Mouse (Mus musculus) brown adipose tissue, adult 24 weeks (tissue): Measurements from ENCODE around the gene Kif5a. TPM values are rescaled to one million over a fixed set of nuclear protein-coding genes. Genes with fewer than 3 reads are reported as not detected.
A peak's percentile ranks its signal among the peaks of the same experiment; 100 is the strongest.

Experiments
- H3K27ac ChIP-seq: fragments of 200-500 bp; replicated peaks from 2 replicates; pipeline ENCODE4 v1.5.1; 2012; ENCODE audit warnings: low read depth, mild to moderate bottlenecking, low read length
- H3K4me1 ChIP-seq: fragments of 200-500 bp; 2 replicates; pipeline ENCODE4 v1.6.1; 2012; ENCODE audit warnings: low read length, mixed read lengths; ENCODE audit not compliant: control insufficient read depth, insufficient read depth, insufficient read length
- H3K4me3 ChIP-seq: fragments of 200-500 bp; 2 replicates; pipeline ENCODE4 v1.5.1; 2012; ENCODE audit warnings: low read depth, mild to moderate bottlenecking, low read length, moderate library complexity; ENCODE audit not compliant: insufficient read depth
- polyA plus RNA-seq: library from polyadenylated mRNA; stranded (reverse); fragments of >200 nt; gene quantifications from 2 replicates; pipeline ENCODE4 v1.2.4, GENCODE M21; 2012; ENCODE audit not compliant: missing spikeins, insufficient read depth, insufficient read length

The Kif5a gene
- polyA plus RNA-seq, 1 experiment, result 0.99 TPM

DNA sequence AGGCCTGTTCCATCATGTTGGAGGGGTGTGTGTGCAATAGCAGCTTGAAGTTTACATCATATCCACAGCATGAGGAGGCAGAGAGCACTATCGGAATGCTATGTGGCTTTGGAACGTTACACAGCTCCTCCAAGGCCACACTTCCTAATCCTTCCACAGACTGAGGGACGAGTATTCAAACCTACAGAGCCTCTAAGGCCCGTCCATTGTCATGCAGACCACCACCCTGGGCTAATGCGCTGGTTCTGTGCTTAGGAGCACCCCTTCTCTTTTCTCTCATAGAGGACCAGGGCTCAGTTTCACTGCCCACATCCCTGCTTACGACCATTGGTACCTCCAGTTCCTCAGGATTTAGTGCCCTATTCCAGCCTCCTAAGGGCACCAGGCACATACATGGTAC lies 37.9 kb downstream of the Kif5a start:
- no peaks in the 10 kb centered on the region for H3K4me1 ChIP-seq
- no peak overlapping the region for H3K27ac ChIP-seq
- H3K4me3 ChIP-seq, result no peak overlapping the region

DNA sequence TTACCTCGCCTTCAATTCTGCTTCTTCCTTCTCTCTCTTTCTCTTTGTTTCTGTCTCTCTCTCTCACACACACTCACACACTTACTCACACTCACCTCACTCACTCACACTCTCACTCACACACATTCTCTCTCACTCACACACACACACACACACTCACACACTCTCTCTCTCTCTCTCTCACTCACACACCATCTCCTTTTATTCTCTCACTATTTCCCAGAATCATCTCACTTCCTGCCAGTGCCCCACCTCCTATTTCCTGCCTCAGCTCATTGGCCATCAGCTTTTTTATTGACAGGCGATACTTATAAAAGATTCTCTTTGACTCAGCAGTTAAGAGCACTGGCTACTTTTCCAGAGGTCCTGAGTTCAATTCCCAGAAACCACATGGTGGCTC lies 44.8 kb downstream of the Kif5a start:
- Histone ChIP-seq H3K4me3 (no peak overlapping the region), H3K27ac (no peak overlapping the region), H3K4me1 (no peaks in the 10 kb centered on the region)

DNA sequence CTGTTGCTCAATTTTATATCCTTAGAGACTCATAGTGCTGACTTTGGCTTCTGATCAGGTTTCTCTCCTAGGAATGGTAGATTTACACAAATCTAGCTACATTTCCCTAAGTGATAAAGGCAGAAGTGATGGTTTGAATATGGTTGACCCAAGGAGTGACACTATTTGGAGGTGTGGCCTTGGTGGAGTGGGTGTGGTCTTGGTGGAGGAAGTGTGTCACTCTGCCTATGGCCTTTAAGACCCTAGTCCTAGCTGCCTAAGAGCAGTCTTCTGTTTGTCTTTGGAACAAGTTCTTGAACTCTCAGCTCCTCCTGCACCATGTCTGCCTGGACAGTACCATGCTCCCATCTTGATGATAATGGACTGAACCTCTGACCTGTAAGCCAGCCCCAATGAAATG lies 46.0 kb downstream of the Kif5a start:
- no peaks in the 10 kb centered on the region for H3K4me1 ChIP-seq
- H3K27ac ChIP-seq, result no peak overlapping the region
- H3K4me3 ChIP-seq, result no peak overlapping the region

DNA sequence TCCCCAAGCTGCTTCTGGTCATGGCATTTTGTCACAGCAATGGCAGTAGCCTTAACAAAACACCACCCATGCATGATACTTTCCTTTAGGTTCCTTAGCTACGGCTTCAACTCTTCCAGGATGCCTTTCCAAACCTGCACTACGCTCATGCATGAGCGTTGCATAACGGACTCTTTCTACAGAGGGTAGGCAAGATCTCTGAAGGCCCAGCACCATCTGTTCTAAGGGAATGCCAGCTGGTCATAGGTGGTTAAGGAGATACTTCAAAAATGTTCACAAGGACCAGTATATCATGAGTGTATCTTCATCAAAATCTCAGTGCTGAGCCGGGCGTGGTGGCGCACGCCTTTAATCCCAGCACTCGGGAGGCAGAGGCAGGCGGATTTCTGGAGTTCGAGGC lies 46.7 kb downstream of the Kif5a start:
- H3K4me3 ChIP-seq, result no peak overlapping the region
- no peak overlapping the region for H3K27ac ChIP-seq
- H3K4me1 ChIP-seq, result no peaks in the 10 kb centered on the region

DNA sequence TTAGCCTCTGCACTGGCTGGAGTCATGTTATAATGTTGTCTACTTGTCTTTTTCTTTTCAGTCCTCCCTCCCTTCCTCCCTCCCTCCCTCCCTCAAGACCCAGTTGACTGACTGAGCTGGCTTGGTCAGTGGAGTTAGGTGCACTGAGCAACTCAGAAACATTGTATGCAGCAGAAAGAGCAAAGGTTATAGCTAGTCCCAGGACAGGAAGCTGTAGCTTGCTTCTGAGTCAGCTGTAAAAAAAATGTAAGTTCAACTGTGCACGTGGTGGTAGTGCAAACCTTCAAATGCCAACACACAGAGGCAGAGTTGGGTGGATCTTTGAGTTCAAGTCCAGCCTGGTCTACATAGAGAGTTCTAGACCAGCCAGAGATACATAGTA lies 48.7 kb downstream of the Kif5a start:
- no peak overlapping the region for H3K27ac ChIP-seq
- H3K4me1 ChIP-seq, result no peaks in the 10 kb centered on the region
- H3K4me3 ChIP-seq, result no peak overlapping the region

DNA sequence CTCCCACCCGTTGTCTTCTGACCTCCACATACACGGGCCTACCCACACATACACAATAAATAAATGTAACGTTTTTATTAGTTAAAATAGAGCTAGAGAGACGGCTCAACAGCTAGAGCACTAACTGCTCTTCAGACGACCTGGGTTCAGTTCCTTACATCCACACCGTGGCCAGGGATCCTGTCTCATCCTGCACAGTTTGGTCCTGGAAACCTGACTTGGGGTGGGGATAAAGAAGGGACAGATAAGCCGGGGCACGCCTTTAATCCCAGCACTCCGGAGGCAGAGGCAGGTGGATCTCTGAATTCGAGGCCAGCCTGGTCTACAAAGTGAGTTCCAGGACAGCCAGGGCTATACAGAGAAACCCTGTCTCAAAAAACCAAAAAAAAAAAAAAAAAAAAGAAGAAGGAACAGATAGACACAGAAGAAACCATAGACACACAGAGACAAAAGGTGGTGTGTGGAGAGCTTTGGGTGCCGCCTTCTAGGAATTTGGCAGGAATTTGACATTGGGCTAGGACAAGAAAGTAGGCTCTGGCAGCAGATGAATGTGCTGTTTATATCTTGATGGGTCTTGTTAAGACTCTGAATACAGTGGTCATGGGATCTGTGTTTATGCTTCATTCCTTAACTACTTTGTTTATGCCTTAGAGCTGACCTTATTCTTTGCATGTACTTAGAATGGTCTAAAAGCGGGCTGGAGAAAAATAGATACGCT lies 49.3 kb downstream of the Kif5a start:
- no peak overlapping the region for H3K4me3 ChIP-seq
- H3K27ac ChIP-seq, result no peak overlapping the region
- H3K4me1 ChIP-seq, result no peaks in the 10 kb centered on the region

DNA sequence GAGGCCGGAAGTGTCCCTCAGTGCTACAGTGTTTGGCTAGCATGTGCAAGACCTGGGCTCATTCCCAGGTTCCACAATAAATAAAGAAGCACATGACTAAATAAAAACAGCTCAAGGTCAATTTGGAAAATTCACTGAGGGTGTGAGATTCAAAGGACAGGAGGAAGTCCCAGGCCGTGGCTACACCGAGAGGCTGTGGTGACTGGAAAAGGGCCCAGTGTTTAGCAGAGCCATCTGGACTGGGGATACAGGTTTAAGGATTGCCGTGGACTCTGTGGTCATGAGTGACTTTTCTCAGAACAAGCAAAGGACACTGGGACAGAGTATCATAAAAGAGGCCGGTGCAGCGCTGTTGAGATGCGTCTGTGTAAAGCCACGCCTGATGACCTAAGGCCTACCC lies 49.9 kb downstream of the Kif5a start:
- Histone ChIP-seq H3K4me3 (no peak overlapping the region), H3K27ac (no peak overlapping the region), H3K4me1 (no peaks in the 10 kb centered on the region)

DNA sequence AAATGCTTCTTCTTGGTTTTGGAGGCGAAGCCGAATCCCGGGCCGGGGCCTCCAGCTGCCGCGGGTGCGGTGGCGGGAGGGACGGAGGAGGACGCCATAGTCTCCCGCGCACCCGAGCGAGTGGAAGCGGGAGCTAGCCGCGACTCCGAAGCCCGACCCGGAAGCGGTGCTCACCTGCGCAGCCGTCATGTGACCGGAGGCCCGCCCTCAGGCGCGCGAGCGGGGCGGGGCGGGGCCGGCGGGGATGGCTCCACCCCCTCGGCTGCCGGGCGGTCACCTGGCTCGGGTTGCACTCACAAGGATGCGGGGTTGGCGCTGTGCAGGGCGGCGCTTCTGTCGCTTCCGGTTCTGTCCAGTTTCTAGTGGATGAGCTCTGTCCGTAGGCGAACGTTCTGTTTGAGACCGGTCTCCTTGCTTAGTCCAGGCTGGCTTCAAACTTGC lies 51.7 kb downstream of the Kif5a start, which contains the start of gene Pip4k2c:
Pip4k2c (minus strand) TSS at position 172 of the 441 bp plus-strand sequence.
- Histone ChIP-seq H3K4me3 (peak within 1 kb of the TSS; percentile 87), H3K4me1 (no peaks in the 10 kb centered on the region), H3K27ac (no peak within 1 kb of the TSS)

DNA sequence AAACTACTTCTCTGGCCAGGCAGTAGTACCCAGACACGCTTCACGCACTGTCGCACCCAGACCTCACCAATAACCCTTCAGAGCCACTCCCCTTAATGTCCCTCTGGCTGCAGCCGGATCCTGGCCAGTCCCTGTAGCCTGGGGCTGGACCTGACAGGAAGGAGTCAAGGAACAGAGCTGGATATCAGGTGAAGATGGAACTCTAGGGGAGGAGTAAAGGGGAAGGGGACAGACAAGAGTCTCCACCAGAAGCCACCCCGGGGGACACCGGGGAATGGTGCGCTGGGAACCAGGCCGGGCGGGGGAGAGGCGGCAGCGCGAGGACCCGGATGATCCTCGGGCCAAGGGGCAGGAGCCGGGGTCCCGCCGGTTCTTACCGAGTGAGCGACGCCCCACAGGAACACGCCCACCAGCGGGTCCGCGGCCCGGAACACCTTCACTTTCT lies 52.2 kb downstream of the Kif5a start:
- H3K4me1 ChIP-seq, result no peaks in the 10 kb centered on the region
- H3K4me3 ChIP-seq, result peak overlapping the region; percentile 87
- no peak overlapping the region for H3K27ac ChIP-seq

DNA sequence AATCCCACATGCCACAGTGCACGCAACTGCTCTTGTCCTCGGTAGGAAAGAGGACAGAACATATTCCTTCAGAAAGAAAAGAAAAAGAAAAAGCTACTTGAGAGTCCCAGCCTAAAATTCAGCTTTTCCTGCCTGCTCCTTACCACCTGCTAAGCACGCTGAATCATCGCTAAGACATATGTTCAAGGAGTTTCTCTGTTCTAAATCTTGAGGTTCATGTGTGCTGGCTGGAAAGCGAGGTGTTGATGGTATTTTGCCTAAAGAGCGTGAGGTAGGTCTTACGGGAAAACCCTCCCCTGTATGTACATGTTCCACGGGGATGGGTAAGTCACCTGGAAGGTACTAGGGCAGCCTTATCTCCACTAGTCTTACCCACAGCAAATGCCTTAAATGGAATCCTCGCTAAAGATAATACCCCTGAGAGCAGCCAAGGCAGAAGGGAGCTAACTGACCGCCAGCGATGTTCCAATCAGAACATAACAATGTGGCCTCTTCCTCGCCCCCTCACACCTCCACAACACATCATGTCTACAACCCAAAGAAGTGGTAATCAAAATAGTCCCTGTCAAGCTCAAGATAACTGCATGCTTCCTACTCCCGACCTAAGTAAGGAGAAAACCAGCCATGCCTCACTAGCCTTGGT lies 53.1 kb downstream of the Kif5a start:
- peak overlapping the region; percentile 87; the same call in 1 of the 2 replicates for H3K4me3 ChIP-seq
- H3K4me1 ChIP-seq, result no peaks in the 10 kb centered on the region
- no peak overlapping the region for H3K27ac ChIP-seq

DNA sequence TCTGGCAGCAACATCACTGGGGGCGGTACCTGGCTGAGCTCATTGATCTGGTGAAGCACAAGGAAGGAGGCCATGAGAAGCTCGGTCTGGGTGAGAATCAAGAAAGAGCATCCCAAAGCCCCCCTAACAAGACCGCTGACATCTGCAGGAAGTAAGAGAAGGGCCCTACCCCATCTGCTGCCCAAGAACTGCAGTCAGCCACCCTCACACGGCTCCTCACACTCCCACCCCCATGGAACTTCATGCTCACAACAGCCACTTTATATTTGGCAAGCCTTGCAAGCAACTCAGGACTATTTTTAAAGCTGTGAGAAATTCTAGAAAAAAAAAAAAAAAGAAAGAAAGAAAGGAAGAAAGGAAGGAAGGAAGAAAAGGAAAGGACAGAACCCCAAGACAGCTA lies 54.2 kb downstream of the Kif5a start:
- Histone ChIP-seq H3K27ac (no peak overlapping the region), H3K4me1 (no peaks in the 10 kb centered on the region), H3K4me3 (no peak overlapping the region)

DNA sequence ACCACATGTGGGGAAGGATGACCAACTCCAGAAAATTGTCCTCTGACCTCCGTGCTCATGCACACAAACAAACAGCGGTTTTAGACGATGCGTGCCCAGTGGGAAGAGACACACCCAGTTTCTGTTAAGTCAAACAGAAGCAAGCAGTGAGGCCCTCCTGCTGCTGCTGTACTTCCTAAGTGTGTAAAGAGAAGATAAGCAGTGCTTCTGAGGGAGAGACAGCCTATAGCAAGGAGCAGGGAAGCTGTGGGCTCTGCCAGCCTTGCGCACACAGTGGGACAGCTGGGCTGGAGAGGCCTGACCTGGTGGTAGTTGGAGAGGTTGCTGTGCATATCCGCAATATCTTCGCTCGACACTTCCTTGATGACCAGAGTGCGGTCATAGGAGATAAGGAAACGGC lies 57.8 kb downstream of the Kif5a start:
- Histone ChIP-seq H3K4me3 (no peak overlapping the region), H3K27ac (no peak overlapping the region), H3K4me1 (no peaks in the 10 kb centered on the region)

DNA sequence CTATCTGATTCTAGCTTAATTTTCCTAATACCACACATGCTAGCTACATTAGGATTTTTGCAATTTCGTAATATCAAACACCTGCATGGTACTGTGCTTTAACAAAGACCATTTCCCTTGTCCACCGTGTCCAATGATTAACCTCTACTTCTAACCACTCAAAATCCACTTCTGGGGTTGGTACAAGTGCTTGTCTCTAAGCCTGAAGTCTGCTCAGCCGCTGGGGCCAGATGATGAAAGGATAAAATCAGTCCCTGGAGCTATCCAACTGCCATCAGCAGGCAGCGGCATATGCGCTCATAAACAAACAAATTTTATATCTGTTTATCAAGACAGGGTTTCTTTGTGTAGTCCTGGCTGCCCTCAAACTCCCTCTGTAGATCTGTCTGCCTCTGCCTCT lies 58.6 kb downstream of the Kif5a start:
- Histone ChIP-seq H3K27ac (no peak overlapping the region), H3K4me3 (no peak overlapping the region), H3K4me1 (no peaks in the 10 kb centered on the region)

DNA sequence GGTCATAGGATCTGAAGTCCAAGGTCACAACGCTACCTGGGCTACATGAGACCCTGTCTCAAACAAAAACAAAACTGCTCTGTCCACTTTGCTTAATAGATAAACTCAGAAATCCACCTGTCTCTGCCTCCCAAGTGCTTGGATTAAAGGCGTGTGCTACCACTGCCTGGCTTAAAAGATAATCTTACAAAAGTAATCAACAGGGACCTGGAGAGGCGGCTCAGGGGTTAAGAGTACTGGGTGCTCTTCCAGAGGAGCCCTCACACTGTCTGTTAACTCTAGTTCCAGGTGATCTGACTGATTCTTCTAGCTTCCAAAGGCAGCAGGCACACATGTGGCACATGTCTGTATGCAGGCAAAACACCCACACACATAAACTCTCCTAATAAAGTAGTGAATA lies 60.0 kb downstream of the Kif5a start:
- Histone ChIP-seq H3K4me3 (no peak overlapping the region), H3K4me1 (no peaks in the 10 kb centered on the region), H3K27ac (no peak overlapping the region)

DNA sequence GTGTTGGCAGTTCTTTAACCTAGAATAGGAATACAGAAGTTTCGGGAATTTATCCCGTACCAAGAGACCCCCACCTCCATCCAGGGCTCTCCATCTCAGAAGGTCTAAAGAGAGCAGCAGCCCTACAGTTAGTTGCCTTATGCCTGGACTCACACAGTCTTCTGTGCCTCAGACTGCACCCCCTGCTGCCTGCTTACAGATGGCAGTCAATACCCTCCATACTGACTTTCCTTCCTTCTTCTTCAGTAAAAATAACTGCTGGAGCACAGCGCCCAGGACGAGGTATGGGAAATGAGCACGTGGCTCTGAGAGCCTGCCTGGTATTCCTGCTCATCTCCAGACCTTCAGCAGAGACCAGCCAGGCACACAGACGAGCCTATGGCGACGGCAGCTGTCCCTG lies 62.9 kb downstream of the Kif5a start:
- Histone ChIP-seq H3K27ac (no peak overlapping the region), H3K4me3 (no peak overlapping the region), H3K4me1 (no peaks in the 10 kb centered on the region)

DNA sequence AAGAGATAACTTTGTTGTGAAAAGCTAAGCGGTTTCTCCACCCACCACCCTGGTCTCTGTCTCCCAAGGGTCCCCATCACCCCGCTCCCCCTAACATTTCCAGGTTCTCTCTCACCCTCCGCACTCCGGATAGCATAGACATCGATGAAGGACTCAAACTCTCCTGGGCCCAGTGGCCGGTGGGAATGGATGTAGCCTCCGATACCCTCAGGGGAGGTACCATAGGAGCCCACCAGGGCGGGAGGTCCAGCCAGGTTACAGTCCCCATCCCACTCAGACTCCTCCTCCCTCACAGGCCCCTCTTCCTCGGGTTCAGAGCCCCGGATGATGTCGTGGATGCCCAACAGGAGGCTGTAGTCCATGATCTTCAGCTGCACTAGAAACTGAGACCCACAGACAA lies 63.7 kb downstream of the Kif5a start:
- Histone ChIP-seq H3K4me1 (no peaks in the 10 kb centered on the region), H3K27ac (no peak overlapping the region), H3K4me3 (no peak overlapping the region)
